Comparison of ENCODE assay signal across 15 mouse cellular contexts in genomic region chr11:38818141-38818540, GRCm38 (mm10).
"Had no signal": no experiment of that assay in that cellular context is flagged by ENCODE, and none has a peak within 500 bp of the region (broad histone marks: within the 10 kb centered on the region; RNA-seq: fewer than 3 reads in every experiment).

No protein-coding gene starts in this region.

- H3K9me3 ChIP-seq: liver, embryonic 13.5 days; midbrain, embryonic 12.5 days; stomach, embryonic 15.5 days had no signal

- H3K27me3 ChIP-seq: liver, embryonic 13.5 days; midbrain, embryonic 12.5 days; stomach, embryonic 15.5 days had no signal

- H3K9ac ChIP-seq: liver, embryonic 13.5 days; midbrain, embryonic 12.5 days; stomach, embryonic 15.5 days had no signal

- ATAC-seq: intestine, postnatal 0 days had no signal

- H3K4me2 ChIP-seq: liver, embryonic 13.5 days; midbrain, embryonic 12.5 days; stomach, embryonic 15.5 days had no signal

- H3K4me1 ChIP-seq: liver, embryonic 13.5 days; midbrain, embryonic 12.5 days; stomach, embryonic 15.5 days had no signal

- H3K27ac ChIP-seq: kidney, postnatal 0 days; layer of hippocampus, adult 2 months; liver, embryonic 13.5 days; midbrain, embryonic 12.5 days; stomach, embryonic 15.5 days had no signal

- H3K4me3 ChIP-seq: layer of hippocampus, adult 2 months; liver, embryonic 13.5 days; midbrain, embryonic 12.5 days; stomach, embryonic 15.5 days had no signal

- DNase-seq: kidney, adult 2 months; kidney, postnatal 25 days; layer of hippocampus, adult 9-11 months; liver, embryonic 13.5 days; lung, adult 2 months; lung, postnatal 14 days; lung, postnatal 4 days; right cerebral cortex, postnatal 25 days; spleen, adult 18-20 months; thymus, postnatal 25 days had no signal

- H3K36me3 ChIP-seq: liver, embryonic 13.5 days; midbrain, embryonic 12.5 days; stomach, embryonic 15.5 days had no signal
